9 mouse cellular contexts compared by ENCODE assay signal in the genomic region with DNA sequence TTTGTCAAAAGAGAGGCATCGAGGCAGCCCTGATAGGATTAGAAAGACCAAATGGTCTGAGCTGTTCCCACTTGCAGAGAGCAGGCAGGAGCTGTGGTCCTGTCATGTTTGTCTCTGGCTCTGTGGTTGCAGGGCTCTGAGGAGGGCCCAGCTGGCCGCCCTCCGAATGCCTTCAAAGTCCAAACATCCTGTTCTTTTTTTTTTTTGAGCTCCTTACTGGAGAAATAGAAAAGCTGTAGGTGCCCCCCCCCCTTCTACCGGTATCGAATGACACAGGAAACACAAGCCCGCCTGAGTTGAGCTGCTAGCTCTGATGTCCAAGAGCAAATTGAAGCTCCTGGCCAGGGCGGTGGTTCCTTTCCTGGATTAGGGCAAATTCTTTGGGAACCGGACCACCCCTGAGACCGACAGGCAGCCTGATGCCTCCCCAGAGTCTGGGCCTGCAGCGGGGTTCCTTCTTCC. TPM values are rescaled to one million over a fixed set of nuclear protein-coding genes. Genes with fewer than 3 reads are reported as not detected.
A peak's percentile ranks its signal among the peaks of the same experiment; 100 is the strongest.
DNase-seq lines count a peak whose midpoint lies in the region; ATAC-seq lines count a peak whose summit lies in the region.
"Had no signal": no experiment of that assay in that cellular context is flagged by ENCODE, and none has a peak within 500 bp of the region (broad histone marks: within the 10 kb centered on the region; RNA-seq: fewer than 3 reads in every experiment).

No protein-coding gene starts in this region.

- no peak overlapping the region for H3K4me2 ChIP-seq in forebrain, embryonic 16.5 days (ENCODE audit: low read length)
- H3K4me2 ChIP-seq in heart, embryonic 11.5 days = peak overlapping the region; percentile 55
- H3K4me2 ChIP-seq in midbrain, embryonic 12.5 days (replicated peaks) = 0 out of 2 replicates have a peak overlapping the region, but pooled peaks have one; percentile 13

- peaks cover 34% of the 10 kb centered on the region for H3K27me3 ChIP-seq in forebrain, embryonic 10.5 days (ENCODE audit: poor library complexity, severe bottlenecking)
- H3K27me3 ChIP-seq in forebrain, embryonic 16.5 days (replicated peaks; ENCODE audit: control insufficient read depth, insufficient read depth, low read length) = no peaks in the 10 kb centered on the region
- H3K27me3 ChIP-seq in heart, embryonic 11.5 days (ENCODE audit: control insufficient read depth, insufficient read depth, low read length) = no peaks in the 10 kb centered on the region
- peaks cover 12% of the 10 kb centered on the region for H3K27me3 ChIP-seq in midbrain, embryonic 12.5 days

- peaks cover 52% of the 10 kb centered on the region for H3K4me1 ChIP-seq in forebrain, embryonic 10.5 days
- peaks cover 25% of the 10 kb centered on the region for H3K4me1 ChIP-seq in forebrain, embryonic 16.5 days (replicated peaks; ENCODE audit: control insufficient read depth, insufficient read depth, low read length)
- H3K4me1 ChIP-seq in heart, embryonic 11.5 days (ENCODE audit: control insufficient read depth, insufficient read depth, low read length) = peaks cover 51% of the 10 kb centered on the region
- H3K4me1 ChIP-seq in midbrain, embryonic 12.5 days = peaks cover 41% of the 10 kb centered on the region

- H3K36me3 ChIP-seq in forebrain, embryonic 10.5 days (replicated peaks) = peaks cover 19% of the 10 kb centered on the region
- no peaks in the 10 kb centered on the region for H3K36me3 ChIP-seq in forebrain, embryonic 16.5 days (ENCODE audit: control insufficient read depth, insufficient read depth)
- peaks cover 9% of the 10 kb centered on the region; the same call in 1 of the 2 replicates for H3K36me3 ChIP-seq in heart, embryonic 11.5 days (ENCODE audit: control insufficient read depth, insufficient read depth, low read length)
- H3K36me3 ChIP-seq in midbrain, embryonic 12.5 days = no peaks in the 10 kb centered on the region

- H3K9ac ChIP-seq in forebrain, embryonic 16.5 days (replicated peaks; ENCODE audit: low read depth, low read length) = no peak overlapping the region
- peak overlapping the region; percentile 63 for H3K9ac ChIP-seq in heart, embryonic 11.5 days (ENCODE audit: low read depth, low read length)
- H3K9ac ChIP-seq in midbrain, embryonic 12.5 days (replicated peaks) = no peak overlapping the region; the same call in 1 of the 2 replicates

- DNase-seq in forebrain, embryonic 10.5 days (ENCODE audit: extremely low spot score, low spot score) = peak; percentile 42
- DNase-seq in kidney, postnatal 25 days = peak; percentile 61 to 73
- DNase-seq in thymus, postnatal 25 days = no peak
- DNase-seq in spleen, postnatal 36 days (ENCODE audit: low spot score in 2 of 2) = no peak

- H3K27ac ChIP-seq in forebrain, embryonic 10.5 days = peak overlapping the region; percentile 84
- H3K27ac ChIP-seq in forebrain, embryonic 16.5 days (ENCODE audit: low read length) = no peak overlapping the region
- peak overlapping the region; percentile 92 for H3K27ac ChIP-seq in heart, embryonic 11.5 days (ENCODE audit: low read depth, low read length)
- H3K27ac ChIP-seq in midbrain, embryonic 12.5 days (replicated peaks) = peak overlapping the region; percentile 68

- peak overlapping the region; percentile 30 for H3K4me3 ChIP-seq in forebrain, embryonic 10.5 days
- H3K4me3 ChIP-seq in forebrain, embryonic 16.5 days (replicated peaks; ENCODE audit: low read length) = no peak overlapping the region
- no peak overlapping the region for H3K4me3 ChIP-seq in heart, embryonic 11.5 days (ENCODE audit: low read depth, low read length)
- no peak overlapping the region for H3K4me3 ChIP-seq in midbrain, embryonic 12.5 days
- H3K4me3 ChIP-seq: erythroblast, embryonic 14.5 days had no signal

- ATAC-seq in forebrain, embryonic 16.5 days = no peak
- ATAC-seq in heart, embryonic 11.5 days (replicated peaks; ENCODE audit: insufficient number of reproducible peaks, low FRiP score, low TSS enrichment) = no peak; the same call in 1 of the 2 replicates
- no peak for ATAC-seq in midbrain, embryonic 12.5 days (ENCODE audit: low FRiP score, low read depth)
- ATAC-seq in activated CD4-positive, CD25-positive, alpha-beta regulatory T cell, adult 4 months = no peak

- 6% methylated on average over 10 of the region's 10 CpGs for WGBS in forebrain, embryonic 10.5 days
- 18% methylated on average over 10 of the region's 10 CpGs for WGBS in forebrain, embryonic 16.5 days
- WGBS in heart, embryonic 11.5 days (ENCODE audit: insufficient replicate concordance) = 15% methylated on average over 10 of the region's 10 CpGs
- WGBS in midbrain, embryonic 12.5 days = 9% methylated on average over 10 of the region's 10 CpGs

- no peaks in the 10 kb centered on the region for H3K9me3 ChIP-seq in forebrain, embryonic 10.5 days
- no peaks in the 10 kb centered on the region for H3K9me3 ChIP-seq in forebrain, embryonic 16.5 days (ENCODE audit: control insufficient read depth, low read length)
- no peaks in the 10 kb centered on the region for H3K9me3 ChIP-seq in heart, embryonic 11.5 days (replicated peaks; ENCODE audit: control insufficient read depth, low read length)
- H3K9me3 ChIP-seq in midbrain, embryonic 12.5 days = no peaks in the 10 kb centered on the region

RNA-seq across cellular contexts. Expression of gene Ece1, which starts 58.5 kb away (rescaled TPM):
- 27.5 and 28.6 TPM in 2 replicates for polyA plus RNA-seq in forebrain, embryonic 10.5 days (2016; fragmentation: Nextera tagmentation; extraction: Ambion mirVana)
- 12.4 and 16.3 TPM in 2 replicates for polyA plus RNA-seq in forebrain, embryonic 16.5 days (2015; fragmentation: Nextera tagmentation; extraction: Ambion mirVana)
- 129 and 157 TPM in 2 replicates for polyA plus RNA-seq in heart, embryonic 11.5 days (2014; fragmentation: Nextera tagmentation; extraction: Ambion mirVana)
- polyA plus RNA-seq in midbrain, embryonic 12.5 days (2016; fragmentation: Nextera tagmentation; extraction: Ambion mirVana) = 17.8 and 21.0 TPM in 2 replicates
- polyA plus RNA-seq in activated CD4-positive, CD25-positive, alpha-beta regulatory T cell, adult 4 months (2017; shearing (Covaris generic)) = 10 to 100 TPM; 17.2 to 18.6 TPM

Comparison
In these comparisons a context has a peak if more than half of its experiments do, and no peak if none do; other contexts are left out.
1. DNase-seq: peak in forebrain, embryonic 10.5 days (single experiment) and kidney, postnatal 25 days (2 of 2); none in thymus, postnatal 25 days (single experiment) and spleen, postnatal 36 days (0 of 2).